ENCODE assay signal across 35 mouse cellular contexts in the genomic region with DNA sequence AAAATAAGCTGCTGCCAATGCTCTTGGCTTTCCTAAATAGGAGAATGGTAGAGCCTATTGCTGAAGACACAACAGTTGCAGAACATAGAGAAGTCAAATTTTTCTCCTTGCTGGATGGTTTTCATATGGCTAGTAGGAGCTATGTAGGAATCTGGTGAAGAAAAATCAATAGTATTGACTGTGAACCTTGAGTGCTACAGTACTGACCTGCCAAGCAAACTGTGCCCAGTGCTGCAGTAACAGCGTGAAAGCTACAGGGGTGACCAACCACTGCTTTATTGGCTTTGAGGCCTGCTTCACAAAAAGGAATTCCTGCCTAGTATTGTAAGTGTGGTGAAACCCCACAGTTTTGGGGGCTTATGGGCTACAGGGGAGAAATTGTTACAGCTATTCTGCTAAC.
"Had no signal": no experiment of that assay in that cellular context is flagged by ENCODE, and none has a peak within 500 bp of the region (broad histone marks: within the 10 kb centered on the region; RNA-seq: fewer than 3 reads in every experiment).

No protein-coding gene starts in this region.

- H3K36me3 ChIP-seq: heart, embryonic 10.5 days; heart, embryonic 12.5 days; heart, embryonic 13.5 days; heart, embryonic 15.5 days; hindbrain, embryonic 10.5 days; hindbrain, embryonic 12.5 days; hindbrain, embryonic 13.5 days; hindbrain, embryonic 15.5 days; intestine, embryonic 15.5 days; kidney, embryonic 15.5 days had no signal

- H3K27ac ChIP-seq: heart, adult 2 months; heart, embryonic 10.5 days; heart, embryonic 13.5 days; heart, embryonic 15.5 days; hindbrain, embryonic 10.5 days; hindbrain, embryonic 12.5 days; hindbrain, embryonic 13.5 days; hindbrain, embryonic 14.5 days; hindbrain, embryonic 15.5 days; hindbrain, postnatal 0 days; intestine, embryonic 15.5 days; kidney, embryonic 15.5 days; kidney, postnatal 0 days; layer of hippocampus, adult 2 months had no signal

- H3K9me3 ChIP-seq: heart, embryonic 10.5 days; heart, embryonic 15.5 days; hindbrain, embryonic 12.5 days; hindbrain, embryonic 15.5 days; intestine, embryonic 15.5 days; kidney, embryonic 15.5 days had no signal

- H3K4me3 ChIP-seq: heart, adult 2 months; heart, embryonic 10.5 days; heart, embryonic 12.5 days; heart, embryonic 13.5 days; heart, embryonic 15.5 days; hindbrain, embryonic 10.5 days; hindbrain, embryonic 12.5 days; hindbrain, embryonic 13.5 days; hindbrain, embryonic 15.5 days; intestine, embryonic 15.5 days; kidney, embryonic 15.5 days; layer of hippocampus, adult 2 months had no signal

- H3K27me3 ChIP-seq: heart, embryonic 12.5 days; heart, embryonic 15.5 days; hindbrain, embryonic 12.5 days; hindbrain, embryonic 13.5 days; hindbrain, embryonic 15.5 days; intestine, embryonic 15.5 days; kidney, embryonic 15.5 days had no signal

- DNase-seq: heart, adult 2 months; heart, postnatal 10 days; heart, postnatal 14 days; heart, postnatal 36 days; heart, postnatal 4 days; kidney, adult 11 months; kidney, adult 18-20 months; kidney, adult 2 months; kidney, adult 8-10 months; kidney, adult 9 months; kidney, postnatal 10 days; kidney, postnatal 14 days; kidney, postnatal 25 days; kidney, postnatal 36 days; kidney, postnatal 4 days; layer of hippocampus, adult 9-11 months had no signal

- ATAC-seq: hindbrain, embryonic 16.5 days; hindbrain, postnatal 0 days; inflammation-experienced regulatory T-cells, adult 6 months; intestine, embryonic 15.5 days; intestine, embryonic 16.5 days; intestine, postnatal 0 days had no signal

- H3K9ac ChIP-seq: heart, embryonic 12.5 days; heart, embryonic 13.5 days; heart, embryonic 15.5 days; hindbrain, embryonic 12.5 days; hindbrain, embryonic 13.5 days; hindbrain, embryonic 14.5 days; hindbrain, embryonic 15.5 days; intestine, embryonic 15.5 days; kidney, embryonic 15.5 days had no signal

- H3K4me2 ChIP-seq: heart, embryonic 11.5 days; heart, embryonic 12.5 days; heart, embryonic 13.5 days; heart, embryonic 15.5 days; hindbrain, embryonic 12.5 days; hindbrain, embryonic 13.5 days; hindbrain, embryonic 14.5 days; hindbrain, embryonic 15.5 days; intestine, embryonic 15.5 days; kidney, embryonic 15.5 days had no signal

- H3K4me1 ChIP-seq: hindbrain, embryonic 15.5 days; intestine, embryonic 15.5 days; kidney, embryonic 15.5 days had no signal
